Mouse (Mus musculus) liver, embryonic 15.5 days (tissue): ENCODE measurements around the gene Ankzf1. TPM values are rescaled to one million over a fixed set of nuclear protein-coding genes. Genes with fewer than 3 reads are reported as not detected.

Experiments used
- ATAC-seq: fragments of 200-750 bp; cut with Nextera tagmentation; 2 replicates; pipeline ENCODE4 v1.8.0; 2017; ENCODE audit warnings: moderate number of reproducible peaks, mild to moderate bottlenecking, moderate library complexity; ENCODE audit not compliant: insufficient read depth
- H3K27ac ChIP-seq: fragments of 300-500 bp; sonication (generic); replicated peaks from 2 replicates; pipeline ENCODE4 v1.5.1; 2015; ENCODE audit warnings: mild to moderate bottlenecking, inconsistent platforms
- H3K27me3 ChIP-seq: fragments of 300-500 bp; sonication (generic); 2 replicates; pipeline ENCODE4 v1.6.1; 2015; ENCODE audit warnings: mild to moderate bottlenecking, inconsistent platforms
- H3K36me3 ChIP-seq: fragments of 300-500 bp; sonication (generic); replicated peaks from 2 replicates; pipeline ENCODE4 v1.6.1; 2015; ENCODE audit warnings: moderate library complexity, mild to moderate bottlenecking, inconsistent platforms
- H3K4me1 ChIP-seq: fragments of 300-500 bp; sonication (generic); replicated peaks from 2 replicates; pipeline ENCODE4 v1.6.1; 2015; ENCODE audit warnings: inconsistent platforms
- H3K4me2 ChIP-seq: fragments of 300-500 bp; sonication (generic); 2 replicates; pipeline ENCODE4 v1.6.1; 2015; ENCODE audit warnings: moderate library complexity, mild to moderate bottlenecking, inconsistent platforms
- H3K4me3 ChIP-seq: fragments of 300-500 bp; sonication (generic); replicated peaks from 2 replicates; pipeline ENCODE4 v1.5.1; 2015; ENCODE audit warnings: mild to moderate bottlenecking, inconsistent platforms
- H3K9ac ChIP-seq: fragments of 300-500 bp; sonication (generic); 2 replicates; pipeline ENCODE4 v1.6.1; 2015; ENCODE audit warnings: moderate library complexity, mild to moderate bottlenecking, inconsistent platforms
- H3K9me3 ChIP-seq: fragments of 300-500 bp; sonication (generic); replicated peaks from 2 replicates; pipeline ENCODE4 v1.6.1; 2016; ENCODE audit warnings: inconsistent platforms
- WGBS: fragments of 180-500 bp; shearing (Covaris S2); methylation state at CpG from one replicate; pipeline ENCODE4 v1.1.7; 2015; ENCODE audit warnings: mixed read lengths; ENCODE audit not compliant: insufficient replicate concordance; 5-methylcytosine and 5-hydroxymethylcytosine counted together
- polyA plus RNA-seq: library from polyadenylated mRNA; unstranded; fragments of >200 nt; fragmentation: Nextera tagmentation; extraction: Ambion mirVana; gene quantifications from 2 replicates; pipeline ENCODE4 v1.2.1, GENCODE M21; 2015

Gene Ankzf1
- polyA plus RNA-seq, 1 experiment from 2014 or later = 9.7 TPM

DNA sequence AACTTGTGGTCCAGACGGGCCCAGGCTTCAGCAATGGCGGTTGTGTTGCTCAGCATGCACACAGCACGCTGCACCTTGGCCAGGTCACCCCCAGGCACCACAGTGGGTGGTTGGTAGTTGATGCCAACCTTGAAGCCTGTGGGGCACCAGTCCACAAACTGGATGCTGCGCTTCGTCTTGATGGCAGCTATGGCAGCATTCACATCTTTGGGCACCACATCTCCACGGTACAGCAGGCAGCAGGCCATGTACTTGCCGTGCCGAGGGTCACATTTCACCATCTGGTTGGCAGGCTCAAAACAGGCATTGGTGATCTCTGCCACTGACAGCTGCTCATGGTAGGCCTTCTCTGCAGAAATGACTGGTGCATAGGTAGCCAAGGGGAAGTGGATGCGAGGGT is 23.8 kb downstream of the Ankzf1 start:
- H3K4me2 ChIP-seq = peak overlapping the region; percentile 99
- 85% methylated on average over 9 of the region's 9 CpGs for WGBS
- no peak for ATAC-seq
- no peaks in the 10 kb centered on the region for H3K9me3 ChIP-seq
- H3K36me3 ChIP-seq = peaks cover 56% of the 10 kb centered on the region
- H3K4me3 ChIP-seq = peak overlapping the region; percentile 80
- peaks cover 16% of the 10 kb centered on the region for H3K27me3 ChIP-seq
- peak overlapping the region; percentile 93 for H3K9ac ChIP-seq
- H3K4me1 ChIP-seq = peaks cover 78% of the 10 kb centered on the region
- H3K27ac ChIP-seq = peak overlapping the region; percentile 95

DNA sequence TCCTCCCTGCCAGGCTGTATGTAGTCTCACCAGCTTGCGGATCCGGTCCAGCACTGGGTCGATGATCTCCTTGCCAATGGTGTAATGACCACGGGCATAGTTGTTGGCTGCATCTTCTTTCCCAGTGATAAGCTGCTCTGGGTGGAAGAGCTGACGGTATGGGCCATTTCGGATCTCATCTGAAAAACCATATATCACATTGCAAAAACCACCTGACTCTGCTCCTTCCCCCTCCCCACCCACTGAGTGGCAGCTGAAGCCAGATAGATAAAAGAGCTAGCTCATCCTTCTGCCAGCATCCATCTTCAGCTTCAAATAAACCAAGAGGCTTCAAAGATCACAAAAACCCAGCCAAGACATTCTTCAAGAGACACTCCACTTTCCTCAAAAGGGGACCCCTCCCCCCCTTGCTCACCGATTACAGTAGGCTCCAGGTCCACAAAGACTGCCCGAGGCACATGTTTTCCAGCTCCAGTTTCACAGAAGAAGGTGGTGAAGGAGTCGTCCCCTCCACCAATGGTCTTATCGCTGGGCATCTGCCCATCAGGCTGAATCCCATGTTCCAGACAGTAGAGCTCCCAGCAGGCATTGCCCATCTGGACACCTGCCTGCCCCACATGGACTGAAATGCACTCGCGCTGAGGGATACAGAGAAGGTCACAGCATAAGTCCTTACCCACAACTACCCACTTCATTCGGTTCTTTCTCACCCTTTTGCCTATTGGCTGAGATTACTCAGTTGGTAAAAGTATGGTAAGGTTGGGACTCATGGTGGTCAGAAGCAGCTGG is 25.0 kb downstream of the Ankzf1 start:
- H3K27ac ChIP-seq = peak overlapping the region; percentile 95
- 31% methylated on average over 13 of the region's 13 CpGs for WGBS
- peaks cover 26% of the 10 kb centered on the region for H3K27me3 ChIP-seq
- H3K9me3 ChIP-seq = no peaks in the 10 kb centered on the region
- H3K4me1 ChIP-seq = peaks cover 70% of the 10 kb centered on the region
- H3K4me3 ChIP-seq = peak overlapping the region; percentile 80
- H3K4me2 ChIP-seq = peak overlapping the region; percentile 99
- peak overlapping the region; percentile 93 for H3K9ac ChIP-seq
- H3K36me3 ChIP-seq = peaks cover 53% of the 10 kb centered on the region
- ATAC-seq = peak; percentile 55

DNA sequence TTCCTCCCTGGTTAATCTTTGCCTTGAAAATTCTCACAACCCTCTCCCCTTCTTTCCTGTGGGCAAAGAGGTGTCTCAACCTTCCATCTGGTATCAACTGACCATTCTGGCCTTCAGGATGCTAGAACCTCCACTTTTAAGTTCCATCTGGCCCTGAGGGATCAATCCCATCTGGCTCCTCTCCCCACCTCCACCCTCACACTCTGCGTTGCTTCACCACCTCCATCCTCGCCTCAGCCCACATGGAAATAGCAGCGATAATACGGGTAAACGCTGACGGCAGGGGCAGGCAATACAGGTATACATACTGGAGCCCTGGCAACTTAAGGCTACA is 25.9 kb downstream of the Ankzf1 start:
- under 1% methylated on average over 6 of the region's 6 CpGs for WGBS
- H3K9me3 ChIP-seq = no peaks in the 10 kb centered on the region
- peaks cover 44% of the 10 kb centered on the region for H3K36me3 ChIP-seq
- H3K27ac ChIP-seq = peak overlapping the region; percentile 95
- H3K4me3 ChIP-seq = peak overlapping the region; percentile 80
- H3K27me3 ChIP-seq = peaks cover 26% of the 10 kb centered on the region
- H3K4me2 ChIP-seq = peak overlapping the region; percentile 99
- H3K4me1 ChIP-seq = peaks cover 64% of the 10 kb centered on the region
- H3K9ac ChIP-seq = peak overlapping the region; percentile 93
- peak; percentile 3; the same call in 1 of the 2 replicates for ATAC-seq

GRCm38 (mm10) chr1:75218227-75219001 is 26.5 kb downstream of the Ankzf1 start:
- WGBS = under 1% methylated on average over 38 of the region's 38 CpGs
- Histone ChIP-seq H3K4me1 (peaks cover 62% of the 10 kb centered on the region), H3K27ac (peak overlapping the region; percentile 95), H3K4me2 (peak overlapping the region; percentile 99), H3K36me3 (peaks cover 39% of the 10 kb centered on the region), H3K27me3 (peaks cover 26% of the 10 kb centered on the region), H3K4me3 (peak overlapping the region; percentile 80), H3K9ac (peak overlapping the region; percentile 93), H3K9me3 (no peaks in the 10 kb centered on the region)
- ATAC-seq = peak; percentile 68

- Histone ChIP-seq H3K36me3 (peaks cover 32% of the 10 kb centered on the region), H3K9me3 (no peaks in the 10 kb centered on the region), H3K27me3 (peaks cover 26% of the 10 kb centered on the region), H3K4me1 (peaks cover 55% of the 10 kb centered on the region), H3K9ac (peak overlapping the region; percentile 93), H3K4me3 (peak overlapping the region; percentile 80), H3K27ac (peak overlapping the region; percentile 95), H3K4me2 (peak overlapping the region; percentile 99)
- under 1% methylated on average over 24 of the region's 24 CpGs for WGBS
- peak; percentile 84 for ATAC-seq
These were observed 27.1 kb downstream of the Ankzf1 start for GRCm38 (mm10) chr1:75219078-75219477.

DNA sequence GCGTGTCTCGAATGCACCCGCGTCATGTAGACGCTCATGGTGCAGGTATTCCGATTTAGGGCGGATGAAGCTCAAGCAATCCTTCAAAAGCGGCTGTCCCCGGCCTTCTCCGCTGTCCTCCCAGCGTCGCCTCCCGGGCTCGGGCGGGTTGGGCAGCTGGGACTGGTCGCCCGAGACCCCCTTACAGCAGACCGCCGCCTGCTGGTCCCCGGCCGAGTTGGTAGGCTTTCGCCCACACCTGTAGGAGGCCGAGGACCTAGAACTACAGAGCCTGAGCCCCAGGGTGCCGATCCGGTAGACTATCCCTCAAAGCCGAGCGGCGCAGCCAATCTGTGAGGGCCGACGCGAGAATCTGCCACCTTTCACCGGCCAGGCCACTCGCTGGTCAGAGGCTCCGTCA is 27.6 kb downstream of the Ankzf1 start, which contains the start of gene Tuba4a:
Gene Tuba4a, minus strand, starts transcription at position 335 of the 400 bp plus-strand sequence.
- Histone ChIP-seq H3K4me3 (peak within 1 kb of the TSS; percentile 80), H3K36me3 (peaks cover 28% of the 10 kb centered on the region), H3K9ac (peak within 1 kb of the TSS; percentile 93), H3K27me3 (peaks cover 26% of the 10 kb centered on the region), H3K9me3 (no peaks in the 10 kb centered on the region), H3K4me2 (peak within 1 kb of the TSS; percentile 99), H3K4me1 (peaks cover 51% of the 10 kb centered on the region), H3K27ac (peak within 1 kb of the TSS; percentile 95)
- peak; percentile 5 for ATAC-seq
- 4% methylated on average over 34 of the region's 34 CpGs for WGBS

DNA sequence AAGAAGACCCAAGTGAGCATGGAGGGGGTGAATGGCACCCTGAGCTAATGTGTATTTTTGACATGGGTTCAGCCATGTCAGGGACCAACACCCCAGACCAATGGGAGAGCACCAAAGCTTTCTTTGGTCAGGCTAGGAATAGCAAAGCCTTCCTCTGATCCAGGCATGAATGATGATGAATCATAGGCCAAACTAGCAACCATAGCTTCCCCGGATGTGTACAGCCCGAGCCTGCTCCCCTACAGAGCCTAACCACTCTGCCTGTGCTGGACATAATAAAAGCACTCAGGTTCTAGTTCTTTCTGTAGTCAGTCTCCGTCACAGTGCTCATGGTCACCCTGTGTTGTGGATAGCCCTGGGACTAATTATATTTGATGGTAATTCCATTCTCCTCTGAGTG is 29.6 kb downstream of the Ankzf1 start:
- peaks cover 26% of the 10 kb centered on the region for H3K27me3 ChIP-seq
- no peaks in the 10 kb centered on the region for H3K9me3 ChIP-seq
- H3K4me1 ChIP-seq = peaks cover 43% of the 10 kb centered on the region
- no peak overlapping the region for H3K27ac ChIP-seq
- WGBS = 64% methylated on average over 3 of the region's 3 CpGs
- peaks cover 7% of the 10 kb centered on the region for H3K36me3 ChIP-seq
- no peak overlapping the region for H3K9ac ChIP-seq
- ATAC-seq = no peak
- H3K4me2 ChIP-seq = no peak overlapping the region
- H3K4me3 ChIP-seq = no peak overlapping the region

DNA sequence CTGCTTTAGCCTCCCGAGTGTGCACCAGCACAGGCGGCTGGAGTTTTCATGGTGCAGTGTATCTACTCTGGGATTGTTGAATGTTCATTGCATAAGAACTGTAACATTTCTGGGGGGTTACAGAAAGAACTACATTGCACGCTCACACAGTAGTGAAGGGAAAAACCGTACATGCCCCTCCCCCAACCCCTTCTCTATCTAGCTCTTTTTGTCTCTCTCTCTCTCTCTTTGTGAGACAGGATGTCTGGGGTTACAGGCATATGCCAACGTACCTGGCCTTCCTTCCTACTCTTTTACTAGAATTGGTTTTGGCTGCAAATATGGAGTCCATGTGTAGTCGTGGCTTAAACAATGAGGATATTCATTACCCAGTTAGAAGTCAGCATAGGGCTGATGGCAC is 31.0 kb downstream of the Ankzf1 start:
- ATAC-seq = no peak

GRCm38 (mm10) chr1:75223532-75223931 is 31.6 kb downstream of the Ankzf1 start:
- 19% methylated on average over 6 of the region's 6 CpGs for WGBS
- H3K4me1 ChIP-seq = peaks cover 41% of the 10 kb centered on the region
- H3K9ac ChIP-seq = no peak overlapping the region
- peaks cover 26% of the 10 kb centered on the region for H3K27me3 ChIP-seq
- H3K27ac ChIP-seq = no peak overlapping the region
- no peak for ATAC-seq
- no peak overlapping the region for H3K4me2 ChIP-seq
- H3K9me3 ChIP-seq = no peaks in the 10 kb centered on the region
- no peaks in the 10 kb centered on the region for H3K36me3 ChIP-seq
- H3K4me3 ChIP-seq = no peak overlapping the region

More for the DNA sequence above, 31.0 kb downstream of the Ankzf1 start:
- Histone ChIP-seq H3K36me3 (no peaks in the 10 kb centered on the region), H3K4me1 (peaks cover 41% of the 10 kb centered on the region), H3K9ac (no peak overlapping the region), H3K9me3 (no peaks in the 10 kb centered on the region), H3K27ac (no peak overlapping the region), H3K27me3 (peaks cover 26% of the 10 kb centered on the region), H3K4me2 (no peak overlapping the region), H3K4me3 (no peak overlapping the region)
- WGBS = 53% methylated on average over 6 of the region's 6 CpGs

DNA sequence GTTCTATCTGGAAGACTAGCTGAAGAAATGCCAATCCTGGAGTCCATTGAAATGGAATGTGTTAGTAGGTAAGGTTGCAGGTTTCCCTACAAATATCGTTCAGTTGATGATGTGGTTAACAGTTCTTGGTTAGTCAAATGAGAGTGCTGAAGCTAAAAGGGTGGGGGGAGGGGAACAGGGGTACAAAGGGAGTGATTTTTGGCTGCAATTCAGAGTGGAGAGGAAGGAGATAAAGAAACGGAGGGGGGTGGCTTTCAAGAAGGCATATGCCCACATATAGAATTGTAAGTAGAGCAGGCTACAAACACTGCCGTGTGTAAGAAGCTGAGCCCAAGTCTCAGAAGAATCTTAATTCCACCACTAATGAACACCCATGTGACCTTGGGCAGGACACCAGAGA is 33.5 kb downstream of the Ankzf1 start:
- ATAC-seq = no peak
- Histone ChIP-seq H3K27me3 (peaks cover 13% of the 10 kb centered on the region), H3K9me3 (no peaks in the 10 kb centered on the region), H3K36me3 (no peaks in the 10 kb centered on the region), H3K9ac (no peak overlapping the region; the same call in 1 of the 2 replicates), H3K4me2 (no peak overlapping the region), H3K4me3 (no peak overlapping the region), H3K4me1 (peaks cover 49% of the 10 kb centered on the region), H3K27ac (no peak overlapping the region)
- 22% methylated on average over 3 of the region's 3 CpGs for WGBS

DNA sequence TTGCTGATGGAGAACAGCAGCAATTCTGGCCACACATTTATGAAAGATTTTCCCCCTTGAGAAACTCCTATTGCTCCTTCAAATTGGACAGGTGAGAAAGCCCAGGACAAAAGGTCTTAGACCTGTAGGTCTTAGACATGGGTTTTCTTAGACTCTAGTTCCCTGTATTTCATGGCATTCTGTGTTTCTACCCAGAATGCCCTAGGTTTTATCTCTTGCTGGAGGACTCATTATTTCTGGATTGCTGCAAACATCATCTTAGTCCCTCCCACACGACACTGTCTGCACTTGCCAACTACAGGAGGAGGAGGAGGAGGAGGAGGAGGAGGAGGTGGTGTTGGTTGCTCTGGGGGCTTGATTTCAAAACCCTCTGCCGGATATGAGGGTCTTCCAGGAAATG is 34.2 kb downstream of the Ankzf1 start:
- WGBS = 24% methylated on average over 2 of the region's 2 CpGs
- H3K4me3 ChIP-seq = no peak overlapping the region
- H3K9ac ChIP-seq = no peak overlapping the region
- no peaks in the 10 kb centered on the region for H3K9me3 ChIP-seq
- H3K36me3 ChIP-seq = no peaks in the 10 kb centered on the region
- no peak overlapping the region for H3K4me2 ChIP-seq
- H3K27me3 ChIP-seq = peaks cover 6% of the 10 kb centered on the region
- H3K4me1 ChIP-seq = peaks cover 56% of the 10 kb centered on the region
- no peak overlapping the region for H3K27ac ChIP-seq
- no peak for ATAC-seq
